Mouse (Mus musculus) G1E (cell line): ENCODE measurements at regions not wholly inside any gene's neighbourhood (a gene's known extent, or its start where the extent isn't known, plus 50 kb on each side); places are given as distances from the start of the nearest gene placed in this dataset.

Experiments used
- CTCF ChIP-seq: IDR thresholded peaks from 2 replicates; pipeline ENCODE4 v1.5.1; 2012; ENCODE audit warnings: low read depth, low read length, inconsistent platforms, mixed read lengths
- GATA1 ChIP-seq: IDR thresholded peaks from 2 replicates; pipeline ENCODE4 v1.6.1; 2012; ENCODE audit warnings: borderline replicate concordance, low read length, inconsistent platforms, mixed read lengths
- GATA2 ChIP-seq: IDR thresholded peaks from 2 replicates; pipeline ENCODE4 v1.6.1; 2012; ENCODE audit warnings: low read depth, low read length, inconsistent platforms, borderline replicate concordance
- POLR2AphosphoS5 ChIP-seq: IDR thresholded peaks from 2 replicates; pipeline ENCODE4 v1.6.1; 2012; ENCODE audit warnings: low read depth, low read length, inconsistent platforms; ENCODE audit not compliant: insufficient replicate concordance
- TAL1 ChIP-seq: conservative IDR thresholded peaks from 2 replicates; pipeline ENCODE4 v1.6.1; 2012; ENCODE audit warnings: low read depth, low read length, inconsistent platforms, mixed read lengths

DNA sequence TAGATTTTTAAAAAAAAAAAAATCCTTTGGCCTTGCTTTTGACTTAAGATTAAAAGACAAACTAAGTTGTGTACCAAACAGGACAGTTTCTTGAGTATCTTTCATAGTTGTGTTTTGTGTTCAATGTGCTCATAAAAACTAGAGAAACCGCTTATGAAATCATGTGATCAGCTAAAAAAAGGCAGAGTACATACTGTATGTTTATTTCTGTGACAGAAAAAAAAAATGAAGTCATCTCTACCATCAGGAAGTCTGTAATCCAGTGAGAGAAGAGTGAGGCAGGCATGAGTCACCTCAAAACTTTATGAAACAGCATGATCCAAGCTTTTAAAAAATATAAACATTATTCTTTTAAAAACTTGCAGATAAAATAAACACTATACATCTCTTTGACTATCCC is 86.9 kb upstream of the Rgs18 start:
- TF ChIP-seq CTCF (no peak), TAL1 (no peak), GATA1 (no peak), GATA2 (no peak), POLR2AphosphoS5 (no peak)
